Mouse (Mus musculus): ENCODE measurements around the gene Csrnp2. TPM values are rescaled to one million over a fixed set of nuclear protein-coding genes. Genes with fewer than 3 reads are reported as not detected.

Gene Csrnp2
- total RNA-seq, 1 experiment = 14.6 TPM

- no peaks in the 10 kb centered on the region for H3K36me3 ChIP-seq (ENCODE audit: control insufficient read depth, insufficient read depth, low read length, poor library complexity, severe bottlenecking)
- DNase-seq (ENCODE audit: low read depth, low spot score) = no peak
Measured at GRCm38 (mm10) chr15:100429959-100430565, 65.2 kb downstream of the Csrnp2 start.

More at GRCm38 (mm10) chr15:100429959-100430565, 65.2 kb downstream of the Csrnp2 start:
- Histone ChIP-seq H3K27ac (ENCODE audit: insufficient read depth, low read depth, low read length, poor library complexity, severe bottlenecking) (no peak overlapping the region), H3K9me3 (ENCODE audit: control insufficient read depth, insufficient read depth, low read depth, low read length) (no peaks in the 10 kb centered on the region), H3K9ac (ENCODE audit: insufficient read depth, low read depth, low read length, poor library complexity, severe bottlenecking) (no peak overlapping the region), H3K4me1 (ENCODE audit: control insufficient read depth in 2 of 2, insufficient read depth in 2 of 2, low read length in 2 of 2, poor library complexity in 1 of 2) (peaks cover 2 to 3% of the 10 kb centered on the region in 2 experiments; a peak in 2 of 4 replicates), H3K4me3 (ENCODE audit: insufficient read depth in 1 of 2, low read depth in 1 of 2, low read length in 2 of 2, poor library complexity in 1 of 2, severe bottlenecking in 1 of 2) (no peak overlapping the region)
- in situ Hi-C loops (cut with MboI; ENCODE audit: low sequenced_read_pairs in 2 of 2, unreplicated experiment in 2 of 2) = no loop called here
- no peak for TF ChIP-seq ZNF384 (IDR thresholded peaks at IDR 0.05; ENCODE audit: low read depth, low read length)
- TF ChIP-seq HCFC1 (IDR thresholded peaks at IDR 0.05; ENCODE audit: borderline replicate concordance, insufficient read depth, low read length) = no peak
- TF ChIP-seq CHD2 (IDR thresholded peaks at IDR 0.05; ENCODE audit: low read depth, low read length) = no peak
- TF ChIP-seq MAFK (IDR thresholded peaks at IDR 0.05; ENCODE audit: insufficient read depth, low read depth, low read length) = no peak
- TF ChIP-seq ZC3H11A (IDR thresholded peaks at IDR 0.05; ENCODE audit: borderline replicate concordance, low read depth, low read length) = no peak

Other genes starting within 250 kb of the Csrnp2 start
- 1.5 and 1.6 TPM in 2 replicates for gene Tmprss12, start 214.7 kb downstream of the Csrnp2 start, total RNA-seq (2012; rRNA removed)
- gene Mettl7a1, start 191.3 kb downstream of the Csrnp2 start, total RNA-seq (2012; rRNA removed) = 11.6 and 21.7 TPM in 2 replicates
- 0.49 and 1.3 TPM in 2 replicates for gene Mettl7a3, start 160.6 kb downstream of the Csrnp2 start, total RNA-seq (2012; rRNA removed)
- gene Methig1, start 142.3 kb downstream of the Csrnp2 start, total RNA-seq (2012; rRNA removed) = 0.37 and 0.54 TPM in 2 replicates
- 1.4 and 5.1 TPM in 2 replicates for gene Mettl7a2, start 142.3 kb downstream of the Csrnp2 start, total RNA-seq (2012; rRNA removed)
- gene Higd1c, start 130.9 kb downstream of the Csrnp2 start, total RNA-seq (2012; rRNA removed) = not detected in 2 replicates
- gene Gm5475, start 73.3 kb downstream of the Csrnp2 start, total RNA-seq (2012; rRNA removed) = 0.11 TPM in 1 of 2 replicates, not detected in the other
- 59.8 and 67.1 TPM in 2 replicates for gene Slc11a2, start 70.4 kb downstream of the Csrnp2 start, total RNA-seq (2012; rRNA removed)
- gene Letmd1, start 26.5 kb downstream of the Csrnp2 start, total RNA-seq (2012; rRNA removed) = 7.8 and 11.2 TPM in 2 replicates
- gene Tfcp2, start 56.5 kb upstream of the Csrnp2 start, total RNA-seq (2012; rRNA removed) = 13.1 and 13.6 TPM in 2 replicates
- gene Pou6f1, start 104.5 kb upstream of the Csrnp2 start, total RNA-seq (2012; rRNA removed) = 2.9 and 4.1 TPM in 2 replicates
- 13.5 and 27.6 TPM in 2 replicates for gene Dazap2, start 119.9 kb upstream of the Csrnp2 start, total RNA-seq (2012; rRNA removed)
- 20.0 and 27.3 TPM in 2 replicates for gene Smagp, start 141.5 kb upstream of the Csrnp2 start, total RNA-seq (2012; rRNA removed)
- 7.9 and 12.5 TPM in 2 replicates for gene Bin2, start 174.1 kb upstream of the Csrnp2 start, total RNA-seq (2012; rRNA removed)
- 2.4 and 3.3 TPM in 2 replicates for gene Cela1, start 192.4 kb upstream of the Csrnp2 start, total RNA-seq (2012; rRNA removed)
- 18.2 and 39.0 TPM in 2 replicates for gene Galnt6, start 233.9 kb upstream of the Csrnp2 start, total RNA-seq (2012; rRNA removed)

Measured in ES-E14 (cell line).